Mouse (Mus musculus) gonadal fat pad, adult 2 months (tissue): ENCODE results near the gene Shcbp1l. TPM values are rescaled to one million over a fixed set of nuclear protein-coding genes. Genes with fewer than 3 reads are reported as not detected.
"Not testable (repeated sequence)": the region's sequence is repeated elsewhere in the genome, so short reads cannot be mapped to it uniquely, and the experiment has no call there.

Experiments used
- DNase-seq: peaks from one replicate; pipeline ENCODE4 v3.0.0-alpha.2; 2012; ENCODE audit warnings: low read depth
- polyA plus RNA-seq: library from polyadenylated mRNA; depleted of rRNA; stranded (reverse); fragments of >200 nt; gene quantifications from 2 replicates; pipeline ENCODE4 v1.2.3, GENCODE M21; 2012; rRNA removed

Shcbp1l gene
- polyA plus RNA-seq: 0.31 and 0.58 TPM in 2 replicates

- peak; percentile 16 for DNase-seq
These were observed at the start of gene Shcbp1l for GRCm38 (mm10) chr1:153424770-153425584. Gene Shcbp1l, plus strand, starts transcription at chr1:153425162.

DNA sequence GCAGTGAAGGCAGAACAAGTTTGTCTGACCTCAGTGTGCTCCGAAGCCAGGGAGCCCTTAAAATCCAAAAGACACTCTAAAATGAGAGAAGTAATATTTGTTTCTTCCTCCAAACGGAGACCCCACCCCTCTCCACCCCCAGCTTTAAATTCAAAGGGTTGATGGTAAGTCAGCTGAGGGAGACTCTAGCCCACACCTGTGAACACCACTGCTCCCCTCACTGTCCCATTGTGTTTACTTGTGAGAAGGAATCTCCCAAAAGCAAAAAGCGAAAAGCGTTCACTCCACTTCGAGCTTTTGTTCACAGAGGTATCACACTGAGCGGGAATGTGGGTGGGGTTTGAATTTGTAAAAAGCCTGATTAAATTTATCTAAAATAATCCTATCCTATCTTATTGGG is 48.5 kb upstream of the Shcbp1l start:
- no peak for DNase-seq

DNA sequence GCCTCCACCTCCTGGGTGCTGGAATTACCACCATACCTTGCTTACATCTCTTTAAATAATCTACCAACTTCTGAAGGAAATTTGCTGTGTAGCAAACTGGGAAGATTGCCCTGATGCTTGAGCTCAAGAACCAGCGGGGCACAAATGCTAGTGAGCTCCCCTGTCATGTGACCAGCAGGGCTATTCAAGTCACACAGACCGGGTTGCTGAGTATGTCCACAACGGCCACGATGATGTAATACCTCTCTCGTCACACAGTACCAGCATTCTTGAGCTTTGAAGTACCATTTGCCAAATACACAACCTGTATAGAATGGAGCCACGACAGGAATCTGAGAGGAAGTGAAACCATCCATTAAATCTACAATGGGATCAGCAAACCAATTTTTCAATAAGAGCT is 46.4 kb upstream of the Shcbp1l start:
- DNase-seq: no peak

GRCm38 (mm10) chr1:153379832-153380231 is 45.1 kb upstream of the Shcbp1l start:
- DNase-seq: no peak

DNA sequence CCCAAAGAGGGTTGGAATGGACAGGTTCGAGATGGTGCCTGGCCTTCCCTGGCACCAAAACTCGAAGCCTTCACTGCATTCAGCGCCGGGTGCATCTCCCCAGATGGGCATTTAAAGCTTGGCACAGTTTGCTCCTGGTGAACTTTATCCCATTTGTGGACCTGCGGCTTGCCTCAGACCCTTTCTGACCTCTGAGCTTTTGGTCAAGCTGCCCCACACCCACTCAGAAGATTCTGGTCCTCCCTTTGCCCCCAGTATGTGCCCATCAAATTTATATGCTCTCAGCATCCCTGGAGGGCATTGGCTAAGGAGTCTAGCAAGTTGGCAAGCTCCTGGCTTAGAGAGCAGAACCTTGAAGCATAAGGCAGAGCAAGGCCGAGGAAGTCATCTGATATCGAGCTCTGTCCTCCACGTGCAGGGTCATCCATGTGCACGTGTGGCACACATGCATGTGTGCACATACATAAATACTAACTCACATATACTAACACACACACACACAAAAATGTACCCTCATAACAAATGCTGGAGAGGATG is 44.1 kb upstream of the Shcbp1l start:
- no peak for DNase-seq

DNA sequence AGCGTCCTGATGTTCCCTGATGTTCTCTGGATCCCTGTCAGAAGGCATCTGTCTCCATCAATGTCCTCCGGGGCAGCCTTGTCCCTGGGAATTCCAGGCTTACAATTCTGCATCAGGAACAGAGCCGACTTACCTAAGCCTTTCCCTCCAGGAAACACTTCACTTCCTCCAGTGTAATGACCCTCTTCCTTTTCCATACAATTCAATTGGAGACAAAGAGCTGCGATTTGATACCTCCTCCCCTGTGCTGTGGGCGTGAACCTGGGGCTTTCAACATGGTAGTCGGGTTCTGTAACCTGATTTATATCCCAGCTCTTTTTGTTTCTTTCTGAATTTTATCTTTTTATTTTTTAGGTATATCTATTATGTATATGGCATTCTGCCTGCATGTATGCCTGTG is 39.9 kb upstream of the Shcbp1l start:
- no peak for DNase-seq

GRCm38 (mm10) chr1:153385661-153386060 is 39.3 kb upstream of the Shcbp1l start:
- not testable (repeated sequence) for DNase-seq

- no peak for DNase-seq
These were observed 38.5 kb upstream of the Shcbp1l start for GRCm38 (mm10) chr1:153386271-153387069.

- DNase-seq: not testable (repeated sequence)
These were observed 29.3 kb upstream of the Shcbp1l start for GRCm38 (mm10) chr1:153395706-153396105.

GRCm38 (mm10) chr1:153401765-153402164 is 23.2 kb upstream of the Shcbp1l start:
- DNase-seq: no peak

DNA sequence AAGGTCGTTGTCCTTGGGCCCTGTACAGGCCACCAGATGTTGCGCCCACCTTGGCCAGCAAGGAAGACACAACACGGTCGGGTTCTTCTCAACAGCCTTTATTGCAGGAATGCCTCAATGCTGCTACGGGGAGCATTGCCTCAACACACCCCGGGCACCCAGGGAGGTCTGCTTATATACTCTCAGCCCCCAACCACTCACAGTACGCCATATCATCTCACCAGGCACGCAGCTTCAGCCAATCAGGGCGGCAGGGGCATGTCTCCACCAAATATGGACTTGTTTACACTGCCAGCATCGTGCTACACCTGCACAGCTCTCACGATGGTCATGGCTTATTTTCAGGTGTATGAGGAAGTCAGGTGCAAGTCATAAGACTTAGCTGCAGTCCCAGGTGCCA is 17.3 kb upstream of the Shcbp1l start:
- not testable (repeated sequence) for DNase-seq

DNA sequence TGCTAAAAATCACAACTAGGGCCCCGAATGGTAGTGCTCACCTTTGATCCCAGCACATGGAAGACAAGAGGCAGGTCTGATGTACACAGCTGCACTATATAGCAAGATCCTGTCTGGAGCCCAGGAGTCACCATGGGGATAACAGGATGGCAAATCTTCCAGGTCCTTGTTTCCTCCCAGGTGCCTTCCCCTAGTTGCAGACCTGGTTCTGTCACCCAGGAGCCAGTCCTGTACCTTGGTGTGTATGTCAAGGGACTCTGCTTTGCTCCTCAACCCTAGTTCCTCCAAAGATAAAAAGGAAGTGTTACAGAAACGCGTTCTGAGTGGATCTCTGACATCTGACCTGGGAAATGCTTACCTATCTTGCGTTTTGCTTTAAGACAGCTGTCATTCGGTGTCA is 16.7 kb upstream of the Shcbp1l start:
- DNase-seq: not testable (repeated sequence)

- DNase-seq: not testable (repeated sequence)
These were observed 14.0 kb upstream of the Shcbp1l start for GRCm38 (mm10) chr1:153410915-153411314.

DNA sequence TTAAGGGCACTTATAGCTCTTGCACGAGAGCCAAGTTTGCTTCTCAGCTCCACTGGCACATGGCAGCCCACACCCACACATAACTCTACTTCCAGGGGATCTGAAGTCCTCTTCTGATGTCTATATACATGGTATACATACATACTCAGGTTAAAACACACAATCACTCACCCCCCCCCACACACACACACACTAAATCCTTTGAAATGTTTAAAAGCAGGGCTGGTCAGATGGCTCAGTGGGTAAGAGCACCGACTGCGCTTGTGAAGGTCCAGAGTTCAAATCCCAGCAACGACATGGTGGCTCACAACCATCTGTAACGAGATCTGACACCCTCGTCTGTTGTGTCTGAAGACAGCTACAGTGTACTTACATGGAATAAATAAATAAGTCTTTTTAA is 13.2 kb upstream of the Shcbp1l start:
- DNase-seq: no peak

GRCm38 (mm10) chr1:153412663-153413396 is 12.1 kb upstream of the Shcbp1l start:
- not testable (repeated sequence) for DNase-seq

- DNase-seq: not testable (repeated sequence)
These were observed 11.5 kb upstream of the Shcbp1l start for GRCm38 (mm10) chr1:153413397-153414020.

DNA sequence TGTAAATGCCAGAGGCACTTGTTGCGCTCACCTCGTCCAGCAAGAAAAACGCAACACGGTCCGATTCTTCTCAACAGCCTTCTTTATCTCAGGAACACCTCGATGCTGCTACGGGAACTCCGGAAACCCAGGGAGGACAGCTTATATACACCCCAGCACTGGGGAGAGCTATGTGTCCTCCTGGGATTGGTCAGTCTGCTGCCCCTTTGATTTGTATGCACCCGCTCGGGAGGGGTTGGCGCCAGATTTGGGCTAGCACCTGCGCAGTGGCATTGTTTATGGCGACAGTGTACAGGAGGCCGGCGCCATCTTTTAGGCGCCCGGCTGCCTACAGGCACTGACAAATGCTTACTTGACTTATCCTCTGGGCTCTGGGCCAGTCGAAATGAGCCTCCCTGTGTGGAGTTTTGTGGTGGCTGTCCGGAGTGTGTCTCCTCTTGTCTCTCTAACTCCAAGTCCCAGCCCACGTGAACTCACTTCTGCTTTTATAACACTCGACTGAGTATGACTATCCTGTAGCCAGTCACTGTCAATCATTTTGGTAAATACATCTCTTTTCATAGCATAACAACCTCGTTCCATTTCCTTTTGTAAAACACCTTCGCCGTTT is 10.7 kb upstream of the Shcbp1l start:
- not testable (repeated sequence) for DNase-seq

DNA sequence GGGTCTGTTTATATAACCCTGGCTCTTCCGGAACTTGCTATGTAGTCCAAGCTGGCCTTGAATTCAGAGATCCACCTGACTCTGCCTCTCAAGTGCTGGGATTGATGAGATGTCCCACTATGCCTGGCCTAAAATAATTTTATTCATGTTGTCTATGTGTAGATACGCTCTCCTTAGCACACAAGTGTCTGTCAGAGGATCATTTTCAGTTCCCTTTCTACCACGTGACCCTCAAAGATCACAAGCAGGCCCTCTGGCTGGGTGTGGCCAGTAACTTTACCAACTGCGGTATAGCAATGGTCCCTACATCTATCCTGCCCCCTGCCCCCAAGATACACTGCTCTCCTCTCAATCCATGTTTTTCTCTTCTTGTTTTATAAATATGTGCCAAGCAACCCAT is 10.0 kb upstream of the Shcbp1l start:
- DNase-seq: no peak

DNA sequence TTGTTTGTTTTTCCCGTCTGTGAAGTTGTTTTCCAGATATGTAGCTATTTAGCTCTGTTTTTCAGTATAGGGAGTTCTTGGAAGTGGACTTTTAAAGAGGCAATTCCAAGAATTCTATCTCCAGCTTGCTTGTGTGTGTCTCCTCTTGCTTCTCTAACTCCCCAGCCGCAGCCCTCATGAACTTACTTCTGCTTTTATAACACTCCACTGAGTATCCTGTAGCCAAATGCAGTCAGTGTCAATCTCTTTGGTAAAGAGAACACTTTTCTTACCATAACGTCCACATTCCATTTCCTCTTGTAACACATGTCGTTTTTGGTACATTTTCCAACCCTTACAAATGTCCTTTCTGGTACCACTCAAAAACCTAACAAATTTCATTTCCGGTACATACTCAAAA is 9.2 kb upstream of the Shcbp1l start:
- not testable (repeated sequence) for DNase-seq

DNA sequence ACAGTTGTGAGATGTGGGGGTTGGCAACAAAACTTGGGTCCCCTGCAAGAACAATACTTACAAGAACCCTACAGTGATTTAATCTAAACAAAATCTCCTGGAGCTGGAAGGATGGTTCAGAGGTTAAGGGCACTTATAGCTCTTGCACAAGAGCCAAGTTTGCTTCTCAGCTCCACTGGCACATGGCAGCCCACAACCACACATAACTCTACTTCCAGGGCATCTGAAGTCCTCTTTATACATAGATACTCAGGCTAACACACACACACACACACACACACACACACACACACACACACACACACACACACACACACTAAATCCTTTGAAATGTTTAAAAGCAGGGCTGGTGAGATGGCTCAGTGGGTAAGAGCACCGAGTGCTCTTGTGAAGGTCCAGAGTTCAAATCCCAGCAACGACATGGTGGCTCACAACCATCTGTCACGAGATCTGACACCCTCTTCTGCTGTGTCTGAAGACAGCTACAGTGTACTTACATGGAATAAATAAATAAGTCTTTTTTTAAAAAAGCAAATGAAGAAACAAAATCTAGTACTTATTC is 8.6 kb upstream of the Shcbp1l start:
- DNase-seq: not testable (repeated sequence)

GRCm38 (mm10) chr1:153417805-153418204 is 7.2 kb upstream of the Shcbp1l start:
- DNase-seq: not testable (repeated sequence)
